Mouse (Mus musculus): ENCODE results near the gene Necap2. TPM values are rescaled to one million over a fixed set of nuclear protein-coding genes. Genes with fewer than 3 reads are reported as not detected.

Gene Necap2
- polyA plus RNA-seq, 1 experiment from 2014 or later: 47.7 TPM

GRCm38 (mm10) chr4:141088033-141088432, 9.9 kb upstream of the Necap2 start, which contains the start of gene Spata21:
Spata21 (plus strand) TSS chr4:141088333.
- Histone ChIP-seq H3K4me3 (ENCODE audit: low read depth, low read length) (no peak within 1 kb of the TSS), H3K4me1 (ENCODE audit: control insufficient read depth, insufficient read depth, low read length) (no peaks in the 10 kb centered on the region), H3K9me3 (ENCODE audit: control insufficient read depth, low read length) (no peaks in the 10 kb centered on the region), H3K36me3 (ENCODE audit: control insufficient read depth, insufficient read depth, low read length) (no peaks in the 10 kb centered on the region), H3K4me2 (ENCODE audit: low read depth) (no peak within 1 kb of the TSS), H3K27me3 (ENCODE audit: control insufficient read depth, insufficient read depth, low read length) (no peaks in the 10 kb centered on the region), H3K27ac (ENCODE audit: low read depth, low read length) (no peak within 1 kb of the TSS), H3K9ac (ENCODE audit: low read length) (no peak within 1 kb of the TSS)
- DNase-seq (ENCODE audit: low spot score): no peak
- 80% methylated on average over 6 of the region's 6 CpGs for WGBS
- ATAC-seq (ENCODE audit: insufficient read depth, low FRiP score, low TSS enrichment): no peak

- Histone ChIP-seq H3K4me3 (ENCODE audit: low read depth, low read length) (no peak overlapping the region), H3K27me3 (ENCODE audit: control insufficient read depth, insufficient read depth, low read length) (no peaks in the 10 kb centered on the region), H3K4me1 (ENCODE audit: control insufficient read depth, insufficient read depth, low read length) (no peaks in the 10 kb centered on the region), H3K9ac (ENCODE audit: low read length) (no peak overlapping the region), H3K27ac (ENCODE audit: low read depth, low read length) (no peak overlapping the region), H3K4me2 (ENCODE audit: low read depth) (no peak overlapping the region), H3K36me3 (ENCODE audit: control insufficient read depth, insufficient read depth, low read length) (no peaks in the 10 kb centered on the region), H3K9me3 (ENCODE audit: control insufficient read depth, low read length) (no peaks in the 10 kb centered on the region)
- no peak for DNase-seq (ENCODE audit: low spot score)
- ATAC-seq (ENCODE audit: insufficient read depth, low FRiP score, low TSS enrichment): no peak
- WGBS: 81% methylated on average over 10 of the region's 10 CpGs
Observed at GRCm38 (mm10) chr4:141086862-141087261, 8.7 kb upstream of the Necap2 start.

GRCm38 (mm10) chr4:141078510-141079137, 467 bp upstream of the Necap2 start:
- ATAC-seq (ENCODE audit: insufficient read depth, low FRiP score, low TSS enrichment) (no peak), DNase-seq (ENCODE audit: low spot score) (no peak)
- H3K4me2 ChIP-seq (ENCODE audit: low read depth): no peak overlapping the region
- no peak overlapping the region for H3K27ac ChIP-seq (ENCODE audit: low read depth, low read length)
- no peaks in the 10 kb centered on the region for H3K9me3 ChIP-seq (ENCODE audit: control insufficient read depth, low read length)
- H3K9ac ChIP-seq (ENCODE audit: low read length): peak overlapping the region; percentile 86
- 71% methylated on average over 18 of the region's 18 CpGs for WGBS
- peaks cover 7% of the 10 kb centered on the region for H3K4me1 ChIP-seq (ENCODE audit: control insufficient read depth, insufficient read depth, low read length)
- no peaks in the 10 kb centered on the region for H3K36me3 ChIP-seq (ENCODE audit: control insufficient read depth, insufficient read depth, low read length)
- no peaks in the 10 kb centered on the region for H3K27me3 ChIP-seq (ENCODE audit: control insufficient read depth, insufficient read depth, low read length)
- peak overlapping the region; percentile 98 for H3K4me3 ChIP-seq (ENCODE audit: low read depth, low read length)

- DNase-seq (ENCODE audit: low spot score): no peak
- peaks cover 7% of the 10 kb centered on the region for H3K4me1 ChIP-seq (ENCODE audit: control insufficient read depth, insufficient read depth, low read length)
- 83% methylated on average over 17 of the region's 17 CpGs for WGBS
- no peak overlapping the region for H3K27ac ChIP-seq (ENCODE audit: low read depth, low read length)
- no peaks in the 10 kb centered on the region; the same call in 1 of the 2 replicates for H3K36me3 ChIP-seq (ENCODE audit: control insufficient read depth, insufficient read depth, low read length)
- peak overlapping the region; percentile 98 for H3K4me3 ChIP-seq (ENCODE audit: low read depth, low read length)
- no peak for ATAC-seq (ENCODE audit: insufficient read depth, low FRiP score, low TSS enrichment)
- peak overlapping the region; percentile 86 for H3K9ac ChIP-seq (ENCODE audit: low read length)
- H3K9me3 ChIP-seq (ENCODE audit: control insufficient read depth, low read length): no peaks in the 10 kb centered on the region
- peak overlapping the region; percentile 98 for H3K4me2 ChIP-seq (ENCODE audit: low read depth)
- H3K27me3 ChIP-seq (ENCODE audit: control insufficient read depth, insufficient read depth, low read length): no peaks in the 10 kb centered on the region
Observed at GRCm38 (mm10) chr4:141076761-141077506, 1.2 kb downstream of the Necap2 start.

- peaks cover 7% of the 10 kb centered on the region for H3K4me1 ChIP-seq (ENCODE audit: control insufficient read depth, insufficient read depth, low read length)
- no peak overlapping the region for H3K4me2 ChIP-seq (ENCODE audit: low read depth)
- no peak for DNase-seq (ENCODE audit: low spot score)
- no peaks in the 10 kb centered on the region for H3K27me3 ChIP-seq (ENCODE audit: control insufficient read depth, insufficient read depth, low read length)
- H3K27ac ChIP-seq (ENCODE audit: low read depth, low read length): no peak overlapping the region
- no peak overlapping the region for H3K9ac ChIP-seq (ENCODE audit: low read length)
- ATAC-seq (ENCODE audit: insufficient read depth, low FRiP score, low TSS enrichment): no peak
- H3K9me3 ChIP-seq (ENCODE audit: control insufficient read depth, low read length): no peaks in the 10 kb centered on the region
- 89% methylated on average over 4 of the region's 4 CpGs for WGBS
- H3K4me3 ChIP-seq (ENCODE audit: low read depth, low read length): no peak overlapping the region
- H3K36me3 ChIP-seq (ENCODE audit: control insufficient read depth, insufficient read depth, low read length): peaks cover 4% of the 10 kb centered on the region
Observed at GRCm38 (mm10) chr4:141074109-141074508, 4.0 kb downstream of the Necap2 start.

- Histone ChIP-seq H3K4me1 (ENCODE audit: control insufficient read depth, insufficient read depth, low read length) (peaks cover 7% of the 10 kb centered on the region), H3K4me2 (ENCODE audit: low read depth) (no peak overlapping the region), H3K9ac (ENCODE audit: low read length) (no peak overlapping the region), H3K9me3 (ENCODE audit: control insufficient read depth, low read length) (no peaks in the 10 kb centered on the region), H3K27me3 (ENCODE audit: control insufficient read depth, insufficient read depth, low read length) (no peaks in the 10 kb centered on the region), H3K36me3 (ENCODE audit: control insufficient read depth, insufficient read depth, low read length) (peaks cover 6% of the 10 kb centered on the region), H3K4me3 (ENCODE audit: low read depth, low read length) (no peak overlapping the region), H3K27ac (ENCODE audit: low read depth, low read length) (no peak overlapping the region)
- WGBS: 94% methylated on average over 9 of the region's 9 CpGs
- DNase-seq (ENCODE audit: low spot score) (no peak), ATAC-seq (ENCODE audit: insufficient read depth, low FRiP score, low TSS enrichment) (no peak)
Observed at GRCm38 (mm10) chr4:141073661-141074060, 4.5 kb downstream of the Necap2 start.

- peaks cover 17% of the 10 kb centered on the region for H3K36me3 ChIP-seq (ENCODE audit: control insufficient read depth, insufficient read depth, low read length)
- no peak for ATAC-seq (ENCODE audit: insufficient read depth, low FRiP score, low TSS enrichment)
Observed at GRCm38 (mm10) chr4:141072502-141072901, 5.7 kb downstream of the Necap2 start.

GRCm38 (mm10) chr4:141069731-141070130, 8.4 kb downstream of the Necap2 start:
- H3K27me3 ChIP-seq (ENCODE audit: control insufficient read depth, insufficient read depth, low read length): no peaks in the 10 kb centered on the region
- no peak for ATAC-seq (ENCODE audit: insufficient read depth, low FRiP score, low TSS enrichment)

More at GRCm38 (mm10) chr4:141072502-141072901, 5.7 kb downstream of the Necap2 start:
- Histone ChIP-seq H3K9ac (ENCODE audit: low read length) (no peak overlapping the region), H3K4me1 (ENCODE audit: control insufficient read depth, insufficient read depth, low read length) (peaks cover 7% of the 10 kb centered on the region), H3K4me3 (ENCODE audit: low read depth, low read length) (no peak overlapping the region), H3K27ac (ENCODE audit: low read depth, low read length) (no peak overlapping the region), H3K9me3 (ENCODE audit: control insufficient read depth, low read length) (no peaks in the 10 kb centered on the region), H3K4me2 (ENCODE audit: low read depth) (no peak overlapping the region), H3K27me3 (ENCODE audit: control insufficient read depth, insufficient read depth, low read length) (no peaks in the 10 kb centered on the region)
- DNase-seq (ENCODE audit: low spot score): no peak
- 93% methylated on average over 11 of the region's 11 CpGs for WGBS

GRCm38 (mm10) chr4:141068655-141069054, 9.5 kb downstream of the Necap2 start:
- H3K9me3 ChIP-seq (ENCODE audit: control insufficient read depth, low read length): no peaks in the 10 kb centered on the region
- DNase-seq (ENCODE audit: low spot score): no peak
- H3K27ac ChIP-seq (ENCODE audit: low read depth, low read length): no peak overlapping the region
- 94% methylated on average over 8 of the region's 8 CpGs for WGBS
- ATAC-seq (ENCODE audit: insufficient read depth, low FRiP score, low TSS enrichment): no peak
- no peak overlapping the region for H3K9ac ChIP-seq (ENCODE audit: low read length)
- no peaks in the 10 kb centered on the region for H3K4me1 ChIP-seq (ENCODE audit: control insufficient read depth, insufficient read depth, low read length)
- H3K27me3 ChIP-seq (ENCODE audit: control insufficient read depth, insufficient read depth, low read length): no peaks in the 10 kb centered on the region
- H3K4me2 ChIP-seq (ENCODE audit: low read depth): no peak overlapping the region
- no peak overlapping the region for H3K4me3 ChIP-seq (ENCODE audit: low read depth, low read length)
- peaks cover 24% of the 10 kb centered on the region for H3K36me3 ChIP-seq (ENCODE audit: control insufficient read depth, insufficient read depth, low read length)

More at GRCm38 (mm10) chr4:141069731-141070130, 8.4 kb downstream of the Necap2 start:
- Histone ChIP-seq H3K9me3 (ENCODE audit: control insufficient read depth, low read length) (no peaks in the 10 kb centered on the region), H3K9ac (ENCODE audit: low read length) (no peak overlapping the region), H3K27ac (ENCODE audit: low read depth, low read length) (no peak overlapping the region), H3K4me2 (ENCODE audit: low read depth) (no peak overlapping the region), H3K4me1 (ENCODE audit: control insufficient read depth, insufficient read depth, low read length) (no peaks in the 10 kb centered on the region), H3K36me3 (ENCODE audit: control insufficient read depth, insufficient read depth, low read length) (peaks cover 24% of the 10 kb centered on the region), H3K4me3 (ENCODE audit: low read depth, low read length) (no peak overlapping the region)
- peak; percentile 65 for DNase-seq (ENCODE audit: low spot score)
- WGBS: 59% methylated on average over 4 of the region's 4 CpGs
